Mouse (Mus musculus): ENCODE data around the gene Gprc5b. TPM values are rescaled to one million over a fixed set of nuclear protein-coding genes. Genes with fewer than 3 reads are reported as not detected.

Gene Gprc5b
- total RNA-seq, 2 experiments from 2014 or later: 59.1 to 70.6 TPM

DNA sequence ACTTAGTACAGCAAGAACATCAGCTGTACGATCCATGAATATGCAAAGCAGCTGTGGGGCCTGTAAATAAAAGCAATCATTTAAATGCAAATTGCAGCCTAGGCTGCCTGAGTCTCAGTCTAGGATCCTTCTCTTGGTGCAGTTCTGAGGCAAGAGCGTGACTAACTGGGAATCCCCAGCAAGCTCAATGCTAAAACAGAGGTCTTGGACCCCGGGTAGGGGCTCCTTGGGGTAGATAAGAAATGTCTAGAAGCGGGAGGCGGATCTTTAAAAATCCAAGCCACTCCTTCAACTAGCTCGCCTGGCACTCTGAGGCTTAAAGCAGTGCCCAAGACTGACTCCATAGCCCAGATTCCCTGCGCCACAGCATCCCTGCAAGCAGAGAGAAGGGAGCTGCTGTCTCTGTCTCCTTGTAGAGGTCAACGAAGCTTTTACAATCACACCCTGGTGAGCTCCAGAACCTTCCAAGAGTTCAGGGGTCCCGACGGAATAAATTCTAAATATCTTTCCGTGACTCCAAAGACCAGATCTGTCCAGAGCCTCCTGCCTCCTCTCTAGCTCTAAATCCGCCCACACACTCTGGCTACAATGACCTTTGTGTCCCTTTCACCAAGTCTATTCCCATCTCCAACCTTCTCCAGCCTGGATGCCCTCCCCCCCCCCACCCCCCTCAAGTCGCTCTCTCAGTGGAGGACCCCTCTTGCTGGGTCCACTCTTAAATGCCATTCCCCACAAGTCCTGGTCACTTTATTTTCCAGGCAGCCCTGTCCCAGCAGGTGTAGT lies 2.2 kb downstream of the Gprc5b start:
- intact Hi-C loops (cut with DNase I): loop anchor here (5.0 to 10.0 kb wide), 3 partner anchors 96 to 398 kb away; partner anchors contain the start of genes Iqck, Knop1 and Tmc5
- no peak for DNase-seq (ENCODE audit: low spot score in 2 of 2)

DNA sequence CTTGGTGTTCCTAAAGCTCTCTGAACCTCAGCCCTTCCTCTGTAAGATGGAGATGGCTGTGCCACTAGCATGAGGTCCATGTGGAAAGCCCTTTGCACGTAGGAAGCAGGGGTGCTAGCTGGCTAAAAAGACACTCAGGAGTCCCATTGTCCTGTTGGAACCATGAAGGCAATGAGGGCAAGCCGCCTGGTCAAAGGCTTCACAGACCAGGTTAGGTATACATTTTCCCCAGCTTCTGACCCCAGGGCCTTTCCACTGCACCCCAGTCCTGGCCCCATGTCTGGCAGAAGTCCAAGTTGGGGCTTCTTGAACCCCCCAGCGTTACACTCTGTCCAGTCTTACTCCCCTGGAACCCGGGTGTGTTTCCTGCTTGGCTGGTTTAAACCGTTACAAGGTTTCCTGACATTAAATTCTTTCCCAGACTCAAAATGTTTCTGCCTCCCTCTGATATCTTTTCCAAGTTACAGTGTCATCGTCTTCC lies 2.9 kb downstream of the Gprc5b start:
- DNase-seq (ENCODE audit: low spot score in 2 of 2): no peak
- intact Hi-C loops (cut with DNase I): loop anchor here (5.0 to 10.0 kb wide), 3 partner anchors 95 to 397 kb away; partner anchors contain the start of genes Iqck, Knop1 and Tmc5

DNA sequence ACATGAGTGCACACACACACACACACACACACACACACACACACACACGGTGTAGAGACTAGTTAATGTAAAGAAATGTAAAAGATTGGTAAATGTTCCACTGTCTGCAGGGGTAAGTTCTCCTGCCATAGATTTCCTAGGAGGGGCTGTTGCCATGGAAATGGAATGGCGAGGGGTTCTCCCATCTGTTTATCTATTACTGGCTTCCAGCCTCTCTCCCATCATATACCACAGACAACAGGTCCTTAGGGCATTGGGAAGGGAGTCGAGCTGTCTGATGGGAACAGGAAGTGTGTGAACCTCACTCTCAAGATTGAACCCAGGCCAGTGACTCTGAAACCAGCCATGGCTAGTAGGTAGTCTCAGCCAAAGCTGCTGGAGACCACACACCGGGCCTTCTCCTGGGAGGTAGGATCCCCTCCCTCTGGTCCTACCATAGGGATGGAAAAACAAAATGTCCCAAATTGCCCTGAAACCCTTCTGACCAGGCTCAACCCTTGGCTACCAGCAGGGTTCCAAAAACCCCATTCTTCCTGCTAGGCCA lies 3.6 kb downstream of the Gprc5b start:
- intact Hi-C loops (cut with DNase I): loop anchor here (5.0 to 10.0 kb wide), 3 partner anchors 94 to 397 kb away; partner anchors contain the start of genes Iqck, Knop1 and Tmc5

DNA sequence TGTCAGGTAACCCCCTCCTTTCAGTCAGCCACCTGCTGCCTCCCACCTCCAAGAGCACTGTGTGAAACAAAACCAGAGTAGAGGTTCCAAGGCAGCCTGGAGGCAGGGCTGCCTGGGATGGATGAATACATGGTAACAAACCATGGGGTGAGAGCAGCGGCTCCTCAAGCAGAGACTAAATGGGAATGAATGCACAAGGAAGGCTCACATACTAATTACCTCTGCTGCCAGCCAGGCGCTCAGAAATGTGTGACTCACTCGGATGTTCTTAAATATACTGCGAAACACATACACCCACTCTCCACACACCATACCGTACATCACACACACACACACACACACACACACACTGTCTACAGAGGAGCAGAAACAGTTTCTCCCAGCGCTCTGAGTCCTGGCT lies 4.7 kb downstream of the Gprc5b start:
- peak; percentile 78 to 95 for DNase-seq (ENCODE audit: low spot score in 2 of 2)

More for the DNA sequence above, 3.6 kb downstream of the Gprc5b start:
- DNase-seq (ENCODE audit: low spot score in 2 of 2): no peak

DNA sequence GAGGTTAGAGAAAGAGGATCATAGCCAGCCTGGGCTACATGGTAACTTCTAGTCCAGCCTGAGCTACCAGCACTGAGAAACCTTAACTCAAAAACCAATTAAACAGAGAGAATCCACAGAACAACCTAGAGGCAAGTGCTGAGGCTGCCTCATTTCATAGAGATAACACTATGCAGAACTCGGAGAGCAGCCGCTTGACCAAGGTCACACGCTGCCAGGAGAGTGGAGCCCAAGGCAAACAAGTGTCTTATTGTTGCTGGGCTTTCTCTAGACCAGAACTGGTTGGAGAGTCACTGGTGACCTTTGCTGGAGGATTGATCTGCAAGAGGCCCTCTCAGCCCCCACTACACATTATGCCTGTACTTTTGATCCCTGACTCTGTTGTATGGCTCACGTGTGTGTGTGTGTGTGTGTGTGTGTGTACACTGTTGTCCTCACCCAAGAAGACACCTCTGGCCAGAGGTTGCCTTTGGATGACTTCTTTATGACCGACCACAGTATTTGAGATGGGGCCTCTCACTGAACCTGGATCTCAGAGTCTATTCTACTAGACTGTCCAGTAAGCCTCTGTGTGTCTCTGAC lies 5.6 kb downstream of the Gprc5b start:
- DNase-seq (ENCODE audit: low spot score in 2 of 2): no peak
- intact Hi-C loops (cut with DNase I): loop anchor here (5.0 kb wide), 1 partner anchor 37 kb away; no protein-coding TSS in a partner anchor

More for the DNA sequence above, 4.7 kb downstream of the Gprc5b start:
- intact Hi-C loops (cut with DNase I): loop anchor here (5.0 to 10.0 kb wide), 3 partner anchors 93 to 395 kb away; partner anchors contain the start of genes Iqck, Knop1 and Tmc5

DNA sequence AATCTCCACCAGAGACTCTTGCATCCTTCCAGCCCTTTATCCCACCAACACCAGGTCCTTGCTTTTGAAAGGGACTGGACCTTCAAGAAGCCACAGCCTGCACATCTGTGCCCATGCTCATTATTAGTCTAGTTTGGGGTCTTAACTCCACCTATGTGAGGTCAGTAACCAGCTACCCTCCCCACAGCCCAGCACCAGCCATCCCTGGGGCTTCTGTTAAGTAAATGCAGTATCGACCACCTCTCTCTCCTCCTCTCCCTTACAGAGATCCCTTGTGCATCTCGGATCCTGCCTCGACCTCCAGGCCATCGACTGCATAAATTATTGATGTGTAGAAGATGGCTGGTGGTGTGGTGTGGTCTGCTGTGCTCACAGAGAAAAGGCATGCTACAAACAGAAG lies 8.6 kb downstream of the Gprc5b start:
- DNase-seq (ENCODE audit: low spot score in 2 of 2): no peak
- intact Hi-C loops (cut with DNase I): loop anchor here (5.0 kb wide), 1 partner anchor 34 kb away; no protein-coding TSS in a partner anchor

DNA sequence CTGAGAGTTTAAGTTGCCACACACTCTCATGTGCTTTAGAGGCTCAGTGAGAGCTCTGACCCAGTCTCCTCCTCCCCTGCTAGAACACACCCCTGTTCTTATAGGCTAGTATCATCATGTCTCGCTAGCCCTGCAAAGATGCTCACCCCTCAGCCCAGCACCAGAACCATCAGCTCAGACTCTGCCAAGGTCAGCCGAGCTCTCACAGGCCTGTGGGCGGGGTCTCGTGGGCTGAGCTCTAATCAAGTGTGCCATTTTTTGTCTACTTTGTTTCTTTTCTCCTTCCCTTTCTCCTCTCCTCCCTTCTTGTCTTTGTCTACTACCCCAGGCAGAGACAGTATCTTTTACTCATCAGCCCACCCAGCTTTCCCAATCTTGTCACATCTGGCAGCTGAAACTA lies 9.2 kb downstream of the Gprc5b start:
- no peak for DNase-seq (ENCODE audit: low spot score in 2 of 2)

DNA sequence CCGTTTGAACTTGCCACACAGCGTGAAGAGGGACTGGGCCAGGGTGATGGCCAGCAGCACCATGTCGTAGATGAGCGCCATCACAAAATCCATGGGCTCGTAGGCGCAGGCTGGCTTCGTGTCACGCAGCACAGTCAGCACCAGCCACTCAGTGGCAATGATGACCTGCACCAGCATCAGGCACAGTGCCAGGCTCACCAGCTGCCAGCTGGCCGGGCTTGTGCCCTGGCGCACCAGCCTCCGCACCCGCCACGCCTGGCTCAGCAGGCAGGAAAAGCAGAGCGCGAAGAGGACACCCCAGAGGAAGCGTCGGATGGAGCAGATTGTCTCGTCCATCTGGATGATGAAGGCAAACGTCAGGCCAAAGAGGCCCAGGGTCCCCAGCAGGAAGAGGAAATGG lies 11.1 kb downstream of the Gprc5b start:
- peak; percentile 60 to 66 for DNase-seq (ENCODE audit: low spot score in 2 of 2)
- intact Hi-C loops (cut with DNase I): no loop called here

More for the DNA sequence above, 9.2 kb downstream of the Gprc5b start:
- intact Hi-C loops (cut with DNase I): loop anchor here (5.0 kb wide), 1 partner anchor 33 kb away; no protein-coding TSS in a partner anchor

DNA sequence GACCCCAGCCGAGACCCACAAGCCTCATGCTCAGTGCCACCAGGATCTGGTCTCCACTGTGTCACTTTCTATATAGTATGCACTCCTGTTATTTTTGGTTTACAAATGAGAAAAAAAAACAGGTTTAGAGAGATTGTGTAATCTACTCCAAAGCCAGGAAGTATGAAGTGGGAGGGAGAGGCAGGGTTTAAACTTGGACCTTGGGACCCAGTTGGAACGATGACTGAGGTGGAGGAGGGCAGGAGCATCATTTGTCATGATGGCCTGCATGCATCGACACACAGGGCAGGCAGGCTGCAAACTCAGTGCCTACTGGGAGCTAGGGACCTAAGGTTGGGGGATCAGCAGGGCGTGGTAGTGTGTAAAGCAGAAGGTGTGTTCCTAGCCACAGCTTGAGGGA lies 12.4 kb downstream of the Gprc5b start:
- intact Hi-C loops (cut with DNase I): no loop called here
- no peak for DNase-seq (ENCODE audit: low spot score in 2 of 2)

DNA sequence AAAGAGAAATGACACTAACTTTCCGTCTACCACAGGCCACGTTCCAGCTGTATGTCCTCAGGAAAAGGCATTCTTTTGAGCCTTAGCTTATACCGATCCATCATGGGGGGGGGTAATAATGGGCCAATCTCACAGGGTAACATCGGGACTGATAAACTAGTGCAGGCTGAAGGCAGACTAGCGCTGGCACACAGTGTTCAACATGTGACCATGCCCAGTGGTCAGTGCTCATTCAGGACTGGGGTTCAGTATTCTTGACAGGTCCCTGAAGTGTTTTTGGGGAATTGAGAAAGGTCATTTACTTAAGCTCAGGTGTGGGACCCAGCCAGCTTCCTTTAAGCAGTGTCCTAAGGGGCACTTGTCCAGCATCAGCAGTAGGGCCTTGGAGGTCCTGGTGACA lies 13.2 kb downstream of the Gprc5b start:
- no peak for DNase-seq (ENCODE audit: low spot score in 2 of 2)
- intact Hi-C loops (cut with DNase I): no loop called here

DNA sequence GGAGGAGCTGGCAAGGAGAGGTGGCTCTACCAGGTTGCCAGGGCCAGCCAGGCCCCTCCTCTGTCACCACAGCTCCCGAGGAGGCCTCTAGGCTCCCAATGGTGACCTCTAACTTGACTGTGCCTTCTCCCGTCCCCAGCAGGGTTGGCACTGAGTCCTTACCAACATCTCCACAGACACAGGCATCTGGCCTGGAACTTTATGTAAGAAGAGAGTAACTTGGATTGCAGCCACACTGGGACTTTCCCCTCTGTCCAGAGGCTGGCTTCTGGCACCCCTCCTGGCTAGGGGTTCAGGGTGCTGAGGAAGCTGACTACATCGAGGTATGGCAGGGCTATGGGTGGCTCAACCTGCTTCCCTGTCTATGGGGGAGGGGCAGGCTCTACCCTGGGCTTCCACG lies 13.7 kb downstream of the Gprc5b start:
- DNase-seq (ENCODE audit: low spot score in 2 of 2): no peak
- intact Hi-C loops (cut with DNase I): no loop called here

DNA sequence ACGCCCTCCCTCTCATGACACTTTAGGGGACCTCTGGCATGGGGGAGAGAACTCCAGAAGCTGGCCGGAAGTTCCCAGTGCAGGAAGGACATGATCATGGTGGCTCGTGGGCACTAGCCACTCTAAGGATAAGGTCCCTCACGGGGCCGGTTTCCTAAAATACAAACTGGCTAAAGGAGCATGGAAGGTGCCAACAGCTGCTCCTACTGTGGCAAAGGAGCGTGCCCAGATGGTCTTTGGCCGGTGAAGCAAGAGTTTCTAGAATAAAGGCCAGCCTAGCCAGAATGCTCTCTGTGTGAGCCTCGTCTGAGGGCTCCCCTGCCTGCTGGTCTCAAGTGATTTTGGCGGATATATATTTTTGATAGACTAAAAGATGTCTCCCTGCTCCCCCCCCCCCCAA lies 15.3 kb downstream of the Gprc5b start:
- intact Hi-C loops (cut with DNase I): no loop called here
- DNase-seq (ENCODE audit: low spot score in 2 of 2): no peak

DNA sequence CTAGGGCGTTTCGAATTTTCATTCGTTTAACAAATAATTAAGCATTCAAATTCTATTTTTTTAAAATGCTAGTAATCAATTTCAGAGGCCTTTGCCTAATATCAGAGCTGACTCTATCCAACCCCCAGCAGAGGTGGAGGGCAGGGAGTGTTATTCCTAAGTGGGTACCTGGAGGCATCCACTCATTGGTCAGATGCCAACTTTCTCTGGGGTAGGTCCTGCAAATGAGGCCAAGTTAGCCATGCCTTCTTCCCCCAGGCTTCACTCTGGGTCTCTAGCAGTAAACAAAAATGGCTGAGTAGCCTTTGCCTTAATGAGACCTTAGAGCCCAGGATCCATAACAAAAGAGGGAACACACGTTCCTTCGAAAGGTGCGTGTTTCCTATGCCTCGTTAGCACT lies 15.9 kb downstream of the Gprc5b start:
- intact Hi-C loops (cut with DNase I): no loop called here
- DNase-seq (ENCODE audit: low spot score in 2 of 2): no peak

DNA sequence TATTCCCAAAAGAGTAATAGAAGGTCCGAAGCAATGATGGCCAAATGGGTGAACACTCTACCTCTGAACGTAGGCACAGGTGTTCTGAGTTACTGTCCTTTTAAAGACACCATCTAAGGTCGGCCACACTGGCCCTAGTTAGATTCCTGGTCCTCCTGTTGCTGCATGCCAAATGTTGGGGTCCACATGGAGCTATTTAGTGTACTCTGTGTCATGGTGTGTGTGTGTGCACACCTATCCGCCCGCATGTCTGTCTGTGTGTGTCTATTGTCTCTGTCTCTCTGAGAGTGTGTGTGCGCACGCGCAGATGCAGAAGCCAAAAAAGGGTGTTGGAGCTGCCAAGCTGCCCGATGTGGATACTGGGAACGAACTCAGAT lies 17.9 kb downstream of the Gprc5b start:
- DNase-seq (ENCODE audit: low spot score in 2 of 2): no peak
- intact Hi-C loops (cut with DNase I): no loop called here

DNA sequence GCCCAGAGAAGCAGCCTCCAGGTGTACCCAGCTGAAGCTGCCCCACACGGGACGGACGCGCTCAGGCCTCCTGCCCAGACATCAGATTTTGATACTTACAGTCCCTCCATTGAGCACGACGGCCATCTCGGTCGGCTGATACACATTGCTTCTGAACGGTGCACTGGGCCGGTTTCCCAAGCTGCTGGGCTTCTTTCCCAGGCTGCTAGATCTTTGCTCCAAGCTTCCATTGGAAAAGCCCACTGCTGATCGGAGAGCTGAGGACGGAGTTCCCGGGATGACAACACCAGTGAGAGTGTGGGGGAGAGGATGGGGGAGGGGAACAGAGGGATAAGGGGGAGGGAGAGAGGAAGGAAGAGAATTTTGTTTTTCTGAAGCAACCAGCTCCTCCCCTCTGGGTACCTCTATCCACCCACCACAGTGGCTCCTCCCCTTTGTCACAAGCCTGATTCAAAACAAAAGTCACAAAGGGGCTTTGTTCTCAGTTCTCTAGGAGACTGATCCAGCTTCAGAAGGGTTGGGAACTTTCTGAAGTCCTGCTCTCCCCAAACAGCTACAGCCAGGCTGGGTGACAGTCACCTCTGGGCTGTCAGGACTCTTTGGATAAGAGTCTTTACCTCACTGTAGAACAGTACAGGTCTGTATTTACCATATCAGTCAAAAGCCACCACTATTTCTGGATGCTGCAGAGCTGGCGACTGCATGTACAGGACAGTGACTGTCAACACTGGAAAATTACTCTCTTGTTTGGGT lies 18.4 kb downstream of the Gprc5b start:
- intact Hi-C loops (cut with DNase I): no loop called here
- peak; percentile 49 to 64 for DNase-seq (ENCODE audit: low spot score in 2 of 2)

DNA sequence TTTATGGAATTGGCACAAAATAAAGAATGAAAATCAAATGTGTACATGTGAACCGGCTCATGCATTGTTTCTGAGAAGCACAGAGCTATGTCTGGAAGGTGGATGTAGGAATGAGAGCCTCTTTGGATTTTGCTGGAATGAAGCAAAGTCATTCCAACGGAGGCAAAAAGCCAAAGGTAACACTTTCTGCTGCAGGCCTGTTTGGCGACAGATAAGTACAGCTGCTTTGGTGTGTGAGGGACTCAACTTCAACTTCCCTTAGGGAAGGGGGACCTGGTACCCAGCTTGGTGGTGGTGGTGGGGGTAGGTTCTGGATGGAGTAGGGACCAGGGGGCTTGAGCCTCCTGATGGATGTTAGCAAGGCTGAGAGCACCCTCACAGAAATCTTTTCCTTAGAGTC lies 19.2 kb downstream of the Gprc5b start:
- DNase-seq (ENCODE audit: low spot score in 2 of 2): no peak
- intact Hi-C loops (cut with DNase I): no loop called here

DNA sequence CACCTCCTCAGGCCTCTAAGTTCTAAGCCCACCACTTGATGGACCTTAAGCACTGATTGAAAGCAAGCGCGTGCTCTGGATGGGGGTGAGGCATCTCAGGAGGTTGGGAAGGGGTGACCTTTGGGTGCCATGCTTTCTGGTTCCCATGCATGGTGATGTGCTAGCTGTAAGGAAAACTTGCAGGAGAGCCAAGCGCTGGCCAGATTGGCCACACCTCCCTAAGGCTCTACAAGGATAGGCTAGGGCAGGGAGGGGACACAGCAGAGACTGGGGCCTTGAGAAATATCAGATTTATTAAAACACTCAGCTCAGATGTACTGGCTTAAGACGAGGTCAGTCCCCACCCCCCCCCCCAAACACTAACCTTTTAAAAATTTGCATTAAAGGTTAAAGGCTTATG lies 21.6 kb downstream of the Gprc5b start:
- intact Hi-C loops (cut with DNase I): no loop called here

DNA sequence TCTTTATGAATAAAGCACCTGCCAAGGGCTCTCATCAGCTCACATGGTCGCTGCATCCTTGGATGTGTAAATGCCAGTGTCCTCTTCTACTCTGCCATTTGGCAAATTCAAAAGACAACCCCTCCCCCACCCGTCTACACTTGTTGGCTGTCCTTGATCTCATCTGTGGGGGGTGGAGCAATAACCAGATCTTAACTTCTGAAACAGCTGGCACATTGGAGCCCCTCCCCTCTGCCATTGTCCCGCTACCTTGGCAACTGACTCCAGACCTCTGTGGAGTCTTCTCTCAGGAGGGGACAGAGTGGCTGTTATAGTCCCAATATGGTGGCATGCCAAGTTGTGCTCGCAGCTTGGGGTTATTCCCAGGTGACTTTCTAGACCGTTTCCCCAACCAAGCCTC lies 22.7 kb downstream of the Gprc5b start:
- DNase-seq (ENCODE audit: low spot score in 2 of 2): no peak
- intact Hi-C loops (cut with DNase I): no loop called here

More for the DNA sequence above, 21.6 kb downstream of the Gprc5b start:
- DNase-seq (ENCODE audit: low spot score in 2 of 2): no peak

DNA sequence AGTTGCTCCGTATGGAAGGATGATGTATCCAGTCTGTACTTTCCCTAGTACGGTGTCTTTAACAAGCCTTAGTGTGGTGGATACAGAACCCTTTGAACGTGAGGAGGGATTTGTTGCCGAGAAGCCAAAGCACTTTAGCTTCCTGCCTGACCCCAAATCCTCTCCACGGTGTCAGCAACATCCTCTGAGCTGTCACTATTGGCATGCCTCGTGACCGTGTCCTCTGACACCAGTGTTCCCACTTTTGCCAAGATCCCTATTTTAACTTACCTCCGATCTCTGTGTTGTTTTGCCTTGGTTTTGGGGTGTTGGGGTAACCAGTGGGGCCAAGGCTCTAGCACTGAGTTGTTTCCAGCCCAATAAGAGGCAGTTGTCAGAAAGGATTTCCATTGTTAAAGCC lies 23.5 kb downstream of the Gprc5b start:
- no peak for DNase-seq (ENCODE audit: low spot score in 2 of 2)
- intact Hi-C loops (cut with DNase I): no loop called here

DNA sequence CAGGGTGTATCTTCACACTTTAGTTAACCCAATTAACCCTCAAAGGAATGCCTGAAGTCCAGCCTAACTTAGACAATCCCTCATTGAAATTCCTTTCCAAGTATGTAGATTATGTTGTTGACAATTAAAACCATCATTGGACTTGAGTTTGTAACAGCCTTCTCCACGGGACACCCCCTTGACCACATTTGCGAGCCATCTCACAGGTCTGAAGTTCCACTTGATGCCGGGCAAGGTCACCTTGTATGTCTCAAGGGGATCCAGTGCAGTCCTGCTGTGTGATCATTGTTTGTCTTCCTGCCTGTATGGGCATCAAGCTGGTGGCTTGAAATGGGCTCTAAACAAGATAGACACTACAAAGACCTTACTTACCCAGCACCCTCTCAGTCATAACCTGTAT lies 26.1 kb downstream of the Gprc5b start:
- intact Hi-C loops (cut with DNase I): no loop called here
- DNase-seq (ENCODE audit: low spot score in 2 of 2): no peak

Measured in left cerebral cortex, postnatal 14 days (tissue).